Mouse (Mus musculus) cerebellum, adult 8-10 months (tissue): Measurements from ENCODE around the gene Zfand6.
A peak's percentile ranks its signal among the peaks of the same experiment; 100 is the strongest.

Experiments used
- DNase-seq: peaks from one replicate; pipeline ENCODE4 v3.0.0; 2022

The Zfand6 gene

GRCm38 (mm10) chr7:84689251-84690100 lies at the start of gene Zfand6:
TSS of gene Zfand6 (minus strand) at chr7:84689959.
- peak; percentile 99 for DNase-seq

DNA sequence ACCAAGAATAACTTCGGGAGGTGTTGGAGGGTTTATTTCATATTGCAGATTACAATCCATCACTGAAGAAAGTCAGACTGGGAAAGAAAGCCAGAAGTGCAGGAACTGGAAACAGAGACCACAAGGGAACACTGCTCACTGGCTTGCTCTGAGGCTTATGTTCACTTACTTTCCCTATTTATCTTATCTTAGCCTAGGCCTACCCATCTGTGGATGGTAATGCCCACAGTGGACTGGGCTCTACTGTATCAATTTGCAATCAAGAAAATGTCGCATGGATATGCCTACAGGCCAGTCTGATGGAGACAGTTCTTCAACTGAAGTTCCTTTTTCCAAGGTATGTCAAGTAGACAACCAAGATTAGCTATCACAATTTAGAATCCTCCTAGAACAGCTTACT lies 47.0 kb upstream of the Zfand6 start:
- no peak for DNase-seq

- DNase-seq = peak; percentile 77
Observed at GRCm38 (mm10) chr7:84733038-84733437, 43.3 kb upstream of the Zfand6 start.

GRCm38 (mm10) chr7:84732052-84732451 lies 42.3 kb upstream of the Zfand6 start:
- DNase-seq = no peak

GRCm38 (mm10) chr7:84731076-84731475 lies 41.3 kb upstream of the Zfand6 start:
- DNase-seq = no peak

- no peak for DNase-seq
Observed at GRCm38 (mm10) chr7:84722804-84723459, 33.2 kb upstream of the Zfand6 start.

- DNase-seq = no peak
Observed at GRCm38 (mm10) chr7:84710287-84710958, 20.7 kb upstream of the Zfand6 start.

GRCm38 (mm10) chr7:84706877-84707276 lies 17.1 kb upstream of the Zfand6 start:
- DNase-seq = no peak

GRCm38 (mm10) chr7:84690101-84690509 lies 346 bp upstream of the Zfand6 start:
- DNase-seq = no peak

GRCm38 (mm10) chr7:84687653-84688580 lies 1.8 kb downstream of the Zfand6 start:
- DNase-seq = no peak

- DNase-seq = no peak
Observed at GRCm38 (mm10) chr7:84686380-84686779, 3.4 kb downstream of the Zfand6 start.

GRCm38 (mm10) chr7:84684675-84685074 lies 5.1 kb downstream of the Zfand6 start:
- no peak for DNase-seq

- no peak for DNase-seq
Observed at GRCm38 (mm10) chr7:84681558-84681957, 8.2 kb downstream of the Zfand6 start.

DNA sequence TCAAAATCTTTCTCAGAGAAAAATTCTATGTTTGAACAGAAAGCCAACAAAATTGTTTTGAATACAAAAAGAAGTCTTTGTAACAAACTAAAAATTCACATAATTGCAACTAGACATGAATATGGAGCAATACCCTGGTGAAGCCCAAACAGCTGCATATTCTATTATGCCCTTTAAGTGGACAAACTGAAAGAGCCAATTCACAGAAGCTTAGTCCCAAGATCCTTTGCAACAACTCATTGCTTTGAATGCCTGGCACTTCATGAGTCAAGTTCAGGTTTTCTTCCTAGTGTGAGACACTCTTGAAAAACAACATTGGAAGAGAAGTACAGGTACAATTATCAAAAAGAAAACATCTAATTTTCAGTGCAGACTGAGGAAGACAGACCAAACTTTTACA lies 8.8 kb downstream of the Zfand6 start:
- no peak for DNase-seq

DNA sequence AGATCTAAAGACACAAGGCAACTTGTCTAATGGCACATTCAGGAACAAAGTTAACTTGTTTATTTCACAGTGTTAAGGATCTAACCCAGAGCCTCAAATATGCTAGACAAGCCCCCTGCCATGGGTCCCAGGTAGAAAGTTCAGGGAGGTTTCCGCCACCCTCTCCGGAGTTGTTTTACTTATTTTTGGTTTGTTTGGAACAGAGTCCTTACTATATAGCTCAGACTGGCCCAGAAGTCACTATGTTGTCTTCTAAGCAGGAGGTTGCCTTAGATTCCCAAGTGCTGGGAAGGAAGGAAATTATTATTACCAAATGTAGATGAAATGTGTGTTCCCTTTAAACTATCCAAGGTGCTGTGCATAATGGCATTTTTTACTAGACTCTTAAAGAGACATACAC lies 9.7 kb downstream of the Zfand6 start:
- DNase-seq = no peak

DNA sequence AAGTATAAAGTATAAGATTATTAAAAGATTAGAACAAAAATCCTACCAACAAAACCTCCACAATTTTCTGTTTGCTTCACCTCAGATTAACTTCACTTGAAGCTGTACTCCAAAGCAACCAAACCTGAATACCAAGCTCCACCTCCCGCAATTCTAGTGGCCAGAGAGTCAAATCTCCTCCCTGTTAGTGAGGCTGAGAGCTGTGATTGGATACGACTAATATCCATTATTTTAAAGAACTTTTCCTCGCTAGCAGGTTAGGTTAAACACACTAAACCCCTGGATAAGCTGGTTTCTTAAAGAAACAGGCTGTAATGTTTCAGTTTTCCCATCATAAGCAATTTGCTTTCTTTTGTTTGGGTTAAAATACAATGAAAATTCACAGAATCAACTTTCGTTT lies 10.5 kb downstream of the Zfand6 start:
- peak; percentile 68 for DNase-seq

DNA sequence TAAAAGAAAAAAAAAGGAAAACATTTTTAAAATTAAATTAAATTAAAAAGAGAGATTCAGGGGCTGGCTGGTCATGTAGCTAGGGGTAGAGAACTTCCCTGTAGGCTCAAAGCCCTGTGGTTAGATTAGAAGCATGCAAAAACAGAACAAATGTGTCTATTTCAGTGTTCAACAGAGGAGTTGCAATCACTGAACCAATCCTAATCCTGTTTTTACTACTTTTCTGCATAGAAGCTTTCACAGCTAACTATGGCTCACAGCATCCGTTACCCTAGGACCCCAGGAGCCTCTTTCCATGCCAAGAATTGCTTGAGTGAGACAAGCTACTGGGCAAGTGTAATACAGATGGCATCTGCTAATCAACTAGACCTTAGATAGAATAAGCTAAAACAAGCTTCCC lies 16.7 kb downstream of the Zfand6 start:
- DNase-seq = no peak

DNA sequence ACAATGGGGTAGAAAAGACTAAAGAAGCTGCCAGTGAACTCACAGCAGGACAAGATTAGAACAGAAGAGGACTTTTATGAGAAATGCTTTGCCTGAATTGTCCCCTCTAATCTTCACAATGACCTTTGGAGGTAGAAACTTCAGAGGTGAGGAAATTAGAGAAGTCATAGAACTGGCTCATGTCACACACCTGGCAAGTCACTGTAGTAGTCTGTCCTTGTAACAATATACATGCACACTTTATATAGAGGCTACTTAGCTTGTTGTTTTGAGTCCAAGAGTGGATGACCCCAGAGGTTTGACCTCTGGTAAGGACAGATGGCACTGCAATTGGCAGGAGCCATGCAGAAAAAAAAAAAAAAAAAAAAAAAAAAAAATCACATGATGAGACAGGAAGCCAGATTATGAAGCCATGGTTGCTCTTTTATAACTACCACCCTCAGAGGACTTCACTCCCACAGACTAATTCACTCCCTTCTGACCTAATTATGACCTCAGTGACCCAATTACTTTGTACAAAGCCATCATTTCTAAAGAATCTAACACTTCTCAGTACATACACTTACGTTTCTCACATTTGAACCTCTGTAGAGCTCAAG lies 20.1 kb downstream of the Zfand6 start:
- no peak for DNase-seq

DNA sequence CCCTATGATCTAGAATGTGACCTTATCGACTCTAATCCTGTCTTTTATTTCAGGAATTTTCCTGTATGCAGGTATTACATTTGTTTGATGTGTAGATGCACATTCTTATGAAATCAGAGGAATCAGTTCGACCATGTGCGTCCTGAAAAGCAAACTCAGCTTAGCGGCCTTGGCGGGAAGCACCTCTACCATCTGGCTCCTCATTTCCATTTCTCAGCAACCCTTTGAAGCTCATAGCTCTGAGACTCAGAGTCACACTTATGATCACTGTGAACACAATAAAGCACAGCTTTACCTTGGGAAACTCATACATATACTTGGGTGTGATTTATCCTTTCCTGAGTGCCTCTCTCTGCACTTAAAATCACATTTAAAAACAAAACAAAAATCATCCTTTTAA lies 21.8 kb downstream of the Zfand6 start:
- DNase-seq = peak; percentile 40

- DNase-seq = no peak
Observed at GRCm38 (mm10) chr7:84652740-84653139, 37.0 kb downstream of the Zfand6 start.

GRCm38 (mm10) chr7:84651987-84652321 lies 37.8 kb downstream of the Zfand6 start:
- DNase-seq = no peak

DNA sequence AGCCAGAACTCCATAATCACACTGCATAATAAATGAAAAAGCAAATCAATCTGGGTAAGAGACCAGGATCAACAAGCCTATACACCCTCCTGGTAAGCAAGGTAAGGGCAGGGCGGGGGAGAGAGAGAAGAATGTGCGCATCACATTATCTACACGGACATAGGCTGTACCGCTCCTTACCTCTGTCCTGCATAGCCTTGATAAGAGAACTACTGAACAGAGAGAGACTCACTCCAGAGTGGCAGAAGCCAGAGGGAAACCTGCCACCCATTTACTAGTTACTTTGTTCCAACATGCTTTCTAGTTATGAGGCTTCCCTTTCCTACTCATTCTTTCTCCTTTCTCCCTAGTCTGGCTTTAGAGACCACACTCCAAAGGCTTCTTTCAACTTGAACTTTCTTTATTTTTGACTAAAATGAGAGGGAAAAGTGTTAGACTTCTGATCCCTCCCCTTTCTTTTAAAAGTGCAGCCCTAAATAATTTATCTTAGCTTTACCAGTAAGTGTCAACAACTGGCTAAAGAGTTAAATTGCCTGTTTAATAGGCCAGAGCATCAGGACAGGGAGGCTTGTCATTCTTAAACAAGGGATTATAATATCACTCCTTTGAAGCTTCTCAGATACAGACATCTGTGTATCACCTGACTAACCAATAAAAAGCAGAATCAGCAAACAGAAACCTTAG lies 38.3 kb downstream of the Zfand6 start:
- no peak for DNase-seq
